Mouse (Mus musculus) layer of hippocampus, adult 11-12 months (tissue): ENCODE measurements around the gene Naglu.

Experiments used
- DNase-seq: peaks from one replicate; pipeline ENCODE4 v3.0.0; 2022; ENCODE audit warnings: low spot score

Naglu gene

DNA sequence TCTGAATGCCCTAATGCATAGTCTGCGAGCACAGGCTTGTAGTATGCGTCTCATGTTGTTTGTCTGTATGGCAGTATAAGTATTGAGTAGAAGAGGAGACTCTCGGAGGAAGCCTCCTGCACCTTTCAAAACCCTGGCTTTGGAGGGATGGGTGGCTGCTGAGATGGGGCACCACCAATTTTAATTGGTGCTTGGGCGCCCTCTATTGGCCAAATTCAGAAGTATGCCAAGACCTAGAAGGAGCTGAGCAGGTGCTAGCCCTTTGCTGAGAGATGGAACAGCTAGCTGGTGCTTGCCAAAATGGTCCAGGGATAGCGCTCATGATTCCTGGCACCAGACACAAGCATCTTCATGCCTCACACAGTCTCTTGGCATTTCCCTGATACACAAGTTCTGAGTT, 12.0 kb upstream of the Naglu start:
- DNase-seq = peak; percentile 87

DNA sequence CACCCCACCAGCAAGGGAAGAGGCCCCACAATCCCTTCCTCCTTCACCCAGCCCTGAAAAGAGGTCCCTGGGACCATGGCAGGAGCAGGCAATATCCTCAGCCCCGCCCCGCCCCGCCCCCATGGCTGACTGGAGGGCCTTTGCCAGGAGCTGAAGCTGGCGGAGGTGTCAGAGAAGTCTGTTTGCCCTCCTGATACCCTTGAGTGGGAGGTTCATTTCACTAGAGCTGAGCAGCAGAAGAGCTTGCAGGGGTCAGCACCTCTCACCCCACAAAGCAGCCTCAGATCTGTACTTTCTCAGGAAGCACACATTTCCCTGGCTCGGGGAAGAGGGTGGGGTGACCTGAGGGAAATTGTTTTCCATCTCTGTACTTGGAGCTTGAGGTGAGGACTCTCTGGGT, 11.1 kb upstream of the Naglu start:
- DNase-seq = no peak

DNA sequence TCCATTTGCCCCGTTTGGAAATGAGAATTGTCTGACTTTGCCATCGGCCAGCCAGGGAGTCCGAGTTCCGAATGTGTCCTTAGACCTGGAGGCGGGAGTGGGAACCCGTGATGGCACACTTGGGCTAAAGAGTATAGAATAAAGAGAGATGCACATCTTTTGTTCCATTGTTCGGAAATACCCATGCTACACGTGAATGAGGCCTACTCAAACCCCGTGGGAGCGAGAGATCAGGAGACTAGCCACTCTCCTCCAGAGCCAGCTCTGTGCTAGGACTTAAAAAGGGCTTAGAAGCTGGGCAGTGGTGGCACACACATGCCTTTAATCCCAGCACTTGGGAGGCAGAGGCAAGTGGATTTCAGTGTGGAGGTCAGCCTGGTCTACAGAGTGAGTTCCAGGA, 10.3 kb upstream of the Naglu start:
- DNase-seq = no peak

DNA sequence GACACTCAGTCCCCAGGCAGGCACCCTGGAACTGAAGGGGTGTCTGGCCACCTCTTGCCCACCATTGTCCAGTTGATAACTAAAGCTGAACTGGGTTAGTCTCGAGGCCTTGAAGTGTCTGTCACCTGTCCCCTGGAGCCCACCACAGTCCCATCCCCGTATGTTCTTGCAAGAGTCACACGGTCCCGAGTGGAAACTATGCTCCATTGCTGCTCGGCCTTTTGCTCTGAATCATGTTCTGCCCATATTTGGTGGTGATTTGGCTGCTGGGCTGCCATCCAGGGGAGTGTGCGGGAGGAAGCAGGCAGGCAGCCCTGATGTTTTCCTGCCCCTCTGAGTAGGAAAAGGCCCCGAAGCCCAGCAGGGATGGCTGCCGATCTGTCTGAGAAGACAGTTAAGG, 9.7 kb upstream of the Naglu start:
- DNase-seq = peak; percentile 64

DNA sequence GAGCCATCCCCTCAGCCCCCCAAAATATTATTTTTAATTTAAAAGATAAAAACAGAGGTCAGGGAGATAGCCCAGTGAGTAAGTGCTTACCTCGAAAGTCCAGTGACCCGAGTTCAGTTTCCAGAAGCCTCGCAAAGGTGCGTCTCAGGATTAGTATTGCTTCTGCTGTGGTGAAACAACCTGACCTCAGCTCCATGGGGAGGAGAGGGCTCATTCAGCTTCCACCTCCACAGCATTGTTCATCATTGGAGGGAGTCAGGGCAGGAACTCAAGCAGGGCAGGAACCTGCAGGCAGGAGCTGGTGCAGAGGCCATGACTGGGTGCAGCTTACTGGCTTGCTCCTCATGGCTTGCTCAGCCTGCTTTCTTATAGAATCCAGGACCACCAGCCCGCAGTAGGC, 8.8 kb upstream of the Naglu start:
- no peak for DNase-seq

DNA sequence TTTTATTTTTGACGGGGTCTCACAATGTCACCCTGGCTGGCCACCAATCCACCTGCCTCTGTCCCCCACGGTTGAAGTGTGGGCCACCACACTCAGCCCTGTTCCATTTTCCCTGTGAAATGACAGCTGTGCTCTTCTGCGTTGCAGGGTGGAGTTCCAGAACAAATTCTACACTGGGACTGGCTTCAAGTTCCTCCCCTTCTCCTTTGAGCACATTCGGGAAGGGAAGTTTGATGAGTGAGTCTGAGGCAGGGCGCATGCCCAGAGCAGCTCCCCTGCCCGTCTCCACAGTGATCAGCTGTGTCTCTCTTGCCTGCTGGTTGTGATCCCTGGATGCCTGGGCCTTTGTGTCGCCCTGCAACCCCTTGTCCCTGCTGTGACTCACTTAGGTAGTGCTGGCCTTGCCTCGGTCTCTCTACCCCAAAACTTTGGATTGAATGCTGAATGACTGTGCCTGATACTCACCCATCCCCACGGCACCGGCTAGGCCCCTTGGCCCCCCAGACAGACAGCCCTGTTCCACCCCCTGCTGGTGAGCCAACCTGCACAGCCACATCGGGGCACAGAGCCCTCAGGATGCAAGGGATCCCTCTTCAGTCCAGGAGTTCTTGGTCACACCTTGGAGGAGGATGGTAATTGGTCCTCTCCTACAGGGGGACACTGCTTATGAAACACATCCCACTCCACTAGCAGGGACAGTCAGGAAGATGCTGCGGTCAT, 7.5 kb upstream of the Naglu start:
- DNase-seq = peak; percentile 61

DNA sequence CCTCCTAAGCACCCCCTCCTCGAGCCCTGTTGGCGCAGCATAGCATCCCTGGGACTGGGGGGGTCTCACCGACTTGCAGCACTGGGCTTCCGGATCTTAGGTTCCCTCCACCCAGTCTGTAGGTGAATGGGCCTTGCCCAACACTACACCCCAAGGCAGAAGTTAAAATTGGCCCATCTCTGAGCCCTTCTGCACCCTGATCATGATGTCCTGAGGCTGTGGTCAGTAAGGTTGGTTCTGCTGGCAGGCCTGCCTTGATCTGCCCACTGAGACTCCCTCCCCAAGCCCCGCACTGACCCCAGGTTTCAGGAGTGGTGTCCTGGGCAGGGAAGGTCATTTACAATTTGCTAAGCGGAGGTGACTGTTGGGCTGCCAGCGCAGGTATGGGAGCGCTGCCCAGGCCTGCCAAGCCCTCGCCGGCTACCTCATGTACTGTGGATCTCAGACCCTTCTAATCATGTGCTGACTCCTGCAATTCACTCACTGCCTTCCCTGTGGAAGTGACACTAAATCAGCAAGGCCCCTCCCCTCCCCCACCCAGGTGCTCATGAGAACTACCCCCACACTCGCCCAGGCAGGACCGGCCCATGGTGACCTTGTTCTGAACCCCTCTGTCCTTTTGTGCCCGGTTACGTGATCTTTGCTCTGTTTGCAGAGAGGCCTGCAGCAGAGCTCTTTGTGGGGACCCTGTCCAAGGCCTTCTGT, 6.7 kb upstream of the Naglu start:
- DNase-seq = no peak

DNA sequence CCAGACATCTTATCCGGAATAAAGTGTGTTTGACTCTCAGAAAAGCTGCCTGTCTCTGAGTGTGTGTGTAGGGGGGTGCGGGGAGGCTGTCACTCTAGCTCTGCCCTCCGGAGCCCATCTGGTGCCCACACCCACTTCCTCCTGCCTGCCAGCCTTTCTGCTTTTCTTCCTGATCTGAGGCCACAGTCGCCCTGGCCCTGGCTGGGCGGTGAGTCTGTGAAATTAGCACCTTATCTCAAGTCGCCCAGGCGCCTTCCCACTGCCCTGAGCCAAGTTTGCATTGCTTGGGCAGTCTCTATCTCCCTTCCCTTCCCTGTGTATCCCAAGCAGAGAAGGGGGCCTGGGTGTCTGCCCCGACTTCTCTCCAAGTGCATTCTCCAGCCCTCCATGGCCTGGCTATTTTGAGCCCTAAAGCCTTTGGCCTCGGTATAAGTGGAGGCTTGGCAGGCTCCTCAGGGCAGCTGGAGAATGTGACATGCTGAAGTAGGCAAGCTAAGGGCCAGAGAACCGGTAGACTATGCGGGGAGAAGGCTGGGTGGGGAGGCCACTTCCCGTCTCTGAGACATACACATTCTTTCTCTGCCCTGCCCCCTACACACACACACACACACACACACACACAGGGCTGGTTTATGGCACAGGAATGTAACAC, 6.0 kb upstream of the Naglu start:
- peak; percentile 75 for DNase-seq

DNA sequence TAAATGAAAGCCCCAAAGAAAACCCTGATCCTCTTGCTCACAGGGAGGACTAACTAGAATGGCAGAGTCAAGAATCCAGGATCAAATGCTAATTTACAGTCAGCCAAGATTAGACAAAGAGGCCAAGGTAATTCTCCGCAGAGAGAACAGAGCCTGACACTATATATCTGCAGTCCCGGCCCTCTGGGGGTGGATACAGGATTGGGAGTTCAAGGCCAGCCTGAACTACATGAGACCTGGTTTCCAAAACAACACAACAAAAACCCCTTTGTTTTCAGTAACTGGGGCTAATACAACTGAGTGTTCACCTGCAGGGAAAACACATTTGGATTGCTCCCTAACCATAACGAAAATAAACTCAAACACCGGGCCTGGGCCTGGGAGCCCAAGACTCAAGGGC, 5.3 kb upstream of the Naglu start:
- DNase-seq = no peak

DNA sequence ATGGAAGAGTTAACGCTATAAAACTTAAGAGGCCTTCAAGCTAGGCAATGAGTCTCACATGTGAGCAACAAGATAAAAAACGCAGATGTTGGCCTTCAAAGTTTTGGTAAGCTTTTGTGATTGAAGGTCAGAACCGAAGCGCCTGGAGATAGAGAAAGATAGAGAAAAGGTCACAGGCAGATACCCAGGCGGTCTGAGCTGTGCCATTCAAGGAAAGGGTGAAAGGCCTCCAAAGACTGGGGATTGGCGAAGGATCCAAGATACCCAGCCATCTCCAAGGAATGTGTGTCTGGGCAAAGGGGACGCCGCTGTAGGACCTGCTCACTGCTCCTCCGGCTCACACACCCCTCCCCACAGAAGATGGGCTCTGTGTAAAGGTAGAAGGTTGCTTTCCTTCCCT, 4.8 kb upstream of the Naglu start:
- DNase-seq = no peak

DNA sequence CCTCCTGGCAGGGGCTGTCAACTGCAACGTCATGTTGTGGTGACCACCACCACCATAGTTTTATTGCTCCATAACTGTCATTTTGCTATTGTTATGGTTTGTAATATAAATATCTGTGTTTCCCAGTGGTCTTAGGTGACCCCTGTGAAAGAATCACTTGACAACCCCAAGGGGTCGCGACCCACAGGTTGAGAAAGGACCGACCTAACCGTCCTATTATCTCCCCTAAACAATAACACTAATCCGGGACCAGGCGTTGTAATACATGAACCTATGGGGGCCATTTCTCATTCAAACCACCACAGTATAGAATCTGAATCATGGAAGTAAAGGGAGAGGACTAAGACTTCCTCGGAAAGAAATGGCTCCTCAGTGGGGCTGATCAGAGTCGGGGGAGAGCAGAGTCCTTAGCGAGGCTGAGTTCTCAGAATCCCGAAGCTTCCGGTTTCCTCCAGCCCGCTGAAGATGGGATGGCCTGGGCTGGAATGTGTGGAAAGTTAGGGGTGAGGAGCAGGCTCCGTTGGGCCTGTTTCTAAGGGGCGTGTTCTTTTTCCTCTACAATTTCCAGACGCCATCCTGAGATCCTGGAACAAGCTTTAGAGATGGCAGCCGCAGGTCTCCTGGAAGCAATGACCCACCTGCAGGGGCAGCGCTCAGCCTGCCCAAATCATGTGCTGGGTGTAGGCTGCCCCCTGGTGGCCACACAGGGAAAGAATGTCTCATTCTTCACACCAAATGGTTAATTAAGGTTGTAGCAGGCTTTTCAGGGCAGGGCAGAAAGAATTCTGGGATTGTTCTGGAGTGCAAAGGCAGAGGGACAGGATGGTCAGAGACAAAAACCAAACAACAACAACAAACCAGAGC, 3.0 kb upstream of the Naglu start:
- peak; percentile 85 for DNase-seq

DNA sequence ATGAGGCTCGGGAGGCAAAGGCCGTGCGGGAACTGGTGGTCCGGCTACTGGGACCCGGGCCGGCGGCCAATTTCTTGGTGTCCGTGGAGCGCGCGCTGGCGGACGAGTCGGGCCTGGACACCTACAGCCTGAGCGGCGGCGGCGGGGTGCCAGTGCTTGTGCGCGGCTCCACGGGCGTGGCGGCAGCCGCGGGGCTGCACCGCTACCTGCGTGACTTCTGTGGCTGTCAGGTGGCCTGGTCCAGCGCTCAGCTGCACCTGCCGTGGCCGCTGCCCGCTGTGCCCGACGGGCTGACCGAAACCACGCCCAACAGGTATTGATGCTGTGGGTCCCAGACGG, 346 bp downstream of the Naglu start:
- no peak for DNase-seq

DNA sequence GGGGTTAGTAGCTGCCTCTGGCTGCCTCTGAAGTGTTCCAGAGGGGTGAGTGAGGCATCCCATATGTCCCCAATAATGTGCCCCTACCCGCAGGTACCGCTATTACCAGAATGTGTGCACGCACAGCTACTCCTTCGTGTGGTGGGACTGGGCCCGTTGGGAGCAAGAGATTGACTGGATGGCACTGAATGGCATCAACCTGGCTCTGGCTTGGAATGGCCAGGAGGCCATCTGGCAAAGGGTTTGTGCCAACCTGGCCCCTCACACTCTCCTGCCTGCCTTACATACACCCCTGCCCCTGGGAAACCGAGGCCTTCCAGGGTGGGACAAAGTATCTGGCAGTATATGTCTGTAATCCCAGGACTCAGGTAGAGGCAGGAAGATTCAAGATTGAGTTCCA, 1.2 kb downstream of the Naglu start:
- DNase-seq = no peak

DNA sequence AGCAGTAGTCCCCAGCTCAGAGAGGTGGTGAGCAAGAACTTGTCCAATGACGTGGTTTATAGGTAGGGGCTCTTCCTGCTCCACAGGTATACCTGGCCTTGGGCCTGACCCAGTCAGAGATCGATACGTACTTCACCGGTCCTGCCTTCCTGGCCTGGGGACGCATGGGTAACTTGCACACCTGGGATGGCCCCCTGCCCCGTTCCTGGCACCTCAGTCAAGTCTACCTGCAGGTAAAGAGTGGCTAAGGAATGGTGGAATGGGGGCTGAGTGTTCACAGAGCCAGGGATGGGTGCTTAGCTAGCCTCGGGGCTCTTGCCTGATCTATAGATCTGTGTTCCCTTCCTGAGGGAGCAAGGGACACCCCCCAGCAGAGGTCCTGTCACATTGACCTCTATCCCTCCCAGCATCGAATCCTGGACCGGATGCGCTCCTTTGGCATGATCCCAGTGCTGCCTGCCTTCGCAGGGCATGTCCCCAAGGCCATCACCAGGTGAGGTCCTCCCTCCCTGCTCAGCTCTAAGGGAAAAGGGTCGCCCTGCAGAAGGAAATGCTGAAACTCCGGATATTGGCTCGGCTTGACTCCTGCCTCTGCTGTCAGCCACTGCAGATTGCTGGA, 2.1 kb downstream of the Naglu start:
- DNase-seq = no peak

DNA sequence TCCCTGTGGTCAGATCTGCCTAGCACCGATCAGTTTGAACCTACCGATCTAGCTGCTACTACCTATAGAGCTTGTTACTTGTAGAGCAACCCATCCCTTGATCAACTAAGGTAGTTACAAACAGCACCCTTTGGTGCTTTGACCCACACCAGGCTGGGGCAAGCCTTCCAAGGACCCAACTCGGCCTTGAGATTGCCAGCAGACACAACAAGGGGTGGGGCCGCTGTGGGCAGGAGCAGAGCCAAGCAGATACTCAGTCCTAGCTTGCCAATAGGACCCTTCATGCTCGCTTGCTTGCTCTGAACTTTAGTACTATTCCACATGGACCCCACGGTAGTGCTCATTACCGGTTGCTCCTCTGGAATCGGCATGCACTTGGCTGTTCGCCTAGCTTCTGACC, 8.3 kb downstream of the Naglu start, which contains the start of gene Hsd17b1:
Gene Hsd17b1, plus strand, starts transcription at position 291 of the 400 bp plus-strand sequence.
- no peak for DNase-seq

DNA sequence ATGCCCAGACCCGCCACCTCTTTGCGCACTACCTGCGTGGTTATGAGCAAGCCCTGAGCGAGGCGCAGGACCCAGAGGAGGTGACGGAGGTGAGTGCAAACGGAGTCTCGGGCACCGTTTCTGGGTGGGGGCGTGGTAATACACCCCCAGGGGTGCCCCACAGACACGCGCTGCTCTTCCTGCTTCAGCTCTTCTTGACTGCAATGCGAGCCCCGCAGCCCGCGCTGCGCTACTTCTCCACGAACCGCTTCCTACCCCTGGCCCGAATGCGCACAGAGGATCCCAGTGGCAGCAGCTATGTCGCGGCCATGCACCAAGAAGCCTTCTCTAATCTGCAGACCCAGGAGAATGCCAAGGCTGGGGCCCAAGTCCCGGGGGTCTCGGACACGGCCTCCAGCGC, 9.9 kb downstream of the Naglu start:
- no peak for DNase-seq

DNA sequence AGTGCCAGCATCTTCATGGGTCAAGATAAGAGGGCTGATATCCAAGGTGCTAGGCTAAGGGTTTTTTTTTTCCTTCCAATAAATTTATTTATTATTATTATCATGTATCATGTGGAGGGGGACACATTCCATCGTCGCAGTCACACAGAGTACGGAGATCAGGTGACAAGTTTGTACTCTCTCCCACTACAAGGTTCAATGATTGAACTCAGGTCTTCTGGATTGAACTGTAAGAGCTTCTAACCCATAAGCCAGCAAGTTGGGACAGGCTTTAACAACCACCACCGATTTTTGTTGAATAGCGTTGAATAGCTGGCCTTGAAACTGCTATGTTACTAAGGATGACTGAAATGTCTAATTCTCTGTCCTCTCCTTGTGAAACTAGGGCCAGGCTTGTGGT, 10.6 kb downstream of the Naglu start:
- no peak for DNase-seq

DNA sequence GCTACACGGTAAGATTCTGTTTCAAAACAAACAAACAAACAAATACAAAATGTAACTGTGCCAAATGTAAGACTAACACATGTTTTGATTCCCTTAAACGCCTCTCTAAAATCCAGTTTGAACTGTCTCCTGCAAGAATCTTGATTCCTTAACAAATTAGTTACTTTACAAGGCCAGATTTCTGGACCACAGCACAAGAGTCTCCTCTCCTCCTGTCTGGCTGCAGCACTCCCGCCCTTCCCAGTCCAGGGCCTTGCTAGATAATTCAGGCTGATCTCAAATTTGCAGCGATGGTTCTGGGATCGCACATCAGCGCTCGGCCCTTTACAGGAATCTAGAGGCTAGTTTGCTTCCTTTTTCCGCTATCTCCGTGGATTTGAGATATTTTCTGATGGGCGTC, 11.8 kb downstream of the Naglu start:
- DNase-seq = no peak

DNA sequence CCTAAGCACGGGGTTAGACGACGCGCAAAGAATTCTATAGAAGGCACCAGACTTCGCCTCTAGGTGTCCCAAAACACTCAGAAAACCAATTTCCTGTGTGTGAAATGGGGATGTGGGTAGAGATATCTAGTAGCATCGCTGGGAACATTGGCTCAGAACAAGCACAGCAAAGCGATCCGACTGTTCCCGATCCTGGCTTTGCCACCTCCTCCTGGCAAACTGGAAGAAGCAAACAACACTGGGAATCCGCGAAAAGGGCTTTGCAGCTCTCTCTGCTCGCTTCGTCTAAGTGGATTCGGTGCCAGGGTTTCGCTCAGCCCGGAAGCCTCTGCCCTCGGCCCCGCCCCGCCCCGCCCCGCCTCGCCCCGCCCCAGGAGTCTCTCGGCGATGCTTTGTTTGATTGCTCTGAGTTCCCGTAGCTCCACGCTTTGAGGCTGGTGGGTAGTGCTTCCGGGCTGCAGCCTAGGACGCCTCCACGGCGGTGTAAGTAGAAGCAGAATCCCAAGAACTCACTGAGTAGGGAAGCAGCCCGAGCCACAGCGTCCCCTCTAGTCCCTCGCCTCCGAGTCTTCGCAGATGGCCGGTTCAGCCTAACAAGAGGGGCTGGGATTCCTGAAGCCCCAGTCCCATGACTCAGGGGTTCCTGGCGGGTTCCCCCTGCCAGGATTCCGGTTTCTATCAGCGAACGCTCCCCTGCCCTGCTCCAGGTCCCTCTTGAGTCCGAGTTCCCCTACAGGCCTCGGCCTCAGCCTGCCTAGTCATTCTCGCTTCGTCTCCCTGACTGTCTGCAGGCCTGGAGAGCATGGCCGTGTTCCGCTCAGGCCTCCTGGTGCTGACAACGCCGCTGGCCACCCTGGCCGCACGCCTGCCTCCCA, 12.6 kb downstream of the Naglu start, which contains the start of gene Coasy:
Gene Coasy, plus strand, starts transcription at position 358 of the 875 bp plus-strand sequence.
- peak; percentile 88 for DNase-seq

DNA sequence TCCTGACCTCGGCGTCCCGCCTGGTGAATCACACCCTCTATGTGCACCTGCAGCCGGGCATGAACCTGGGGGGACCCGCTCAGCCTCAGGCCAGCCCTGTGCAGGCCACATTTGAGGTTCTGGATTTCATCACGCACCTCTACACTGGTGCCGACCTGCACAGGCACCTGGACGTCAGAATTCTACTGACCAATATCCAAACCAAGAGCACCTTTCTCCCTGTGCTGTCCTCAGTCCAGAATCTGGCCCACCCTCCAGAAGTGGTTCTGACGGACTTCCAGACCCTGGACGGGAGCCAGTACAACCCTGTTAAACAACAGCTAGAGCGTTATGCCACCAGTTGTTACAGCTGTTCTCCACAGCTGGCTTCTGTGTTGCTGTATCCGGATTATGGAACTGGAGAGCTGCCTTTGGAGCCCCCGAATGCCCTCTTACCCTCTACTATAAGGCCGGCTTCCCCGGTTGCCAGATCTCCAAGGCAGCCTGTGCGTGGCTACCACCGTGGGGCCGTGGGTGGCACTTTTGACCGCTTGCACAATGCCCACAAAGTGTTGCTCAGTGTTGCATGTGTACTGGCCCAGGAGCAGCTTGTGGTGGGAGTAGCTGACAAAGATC, 13.4 kb downstream of the Naglu start:
- no peak for DNase-seq
